Comparison of ENCODE assay signal across 9 mouse cellular contexts in the genomic region with DNA sequence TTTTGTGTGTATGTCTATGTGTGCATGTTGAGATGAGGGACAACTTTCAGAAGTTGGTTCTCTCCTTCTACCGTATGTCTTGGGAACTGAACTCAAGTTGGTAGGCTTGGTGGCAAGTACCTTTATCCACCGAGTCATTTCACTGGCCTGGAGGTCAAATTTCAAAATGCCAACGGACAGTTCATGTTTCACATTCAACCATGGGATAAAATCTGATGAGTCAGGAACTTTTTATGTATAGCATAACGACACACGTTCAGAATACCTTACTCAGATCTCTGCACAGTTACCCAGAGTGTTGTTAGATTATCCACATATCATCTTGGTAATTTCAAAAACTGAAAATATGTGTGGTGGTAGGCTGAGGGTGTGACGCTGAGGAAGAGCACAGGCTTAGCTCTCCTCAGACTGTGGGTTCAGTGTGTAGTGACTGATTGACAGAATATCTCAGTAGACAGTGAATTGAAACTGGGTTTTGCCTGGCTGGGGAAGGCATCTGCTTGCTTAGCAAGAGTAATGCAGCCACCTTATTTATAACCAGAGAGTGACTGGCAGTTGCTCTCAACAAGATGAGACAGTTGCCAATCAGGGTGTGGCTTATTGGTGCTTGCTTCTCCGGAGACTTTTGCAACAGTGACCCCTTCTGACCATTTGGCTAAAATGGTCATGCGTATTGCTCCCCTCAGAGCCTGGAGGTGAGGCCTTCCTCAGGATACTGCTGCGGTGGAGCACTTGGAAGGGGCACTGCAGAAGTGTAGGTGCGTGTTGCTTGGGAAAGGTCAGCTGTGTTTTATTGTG. TPM values are rescaled to one million over a fixed set of nuclear protein-coding genes. Genes with fewer than 3 reads are reported as not detected.
DNase-seq lines count a peak whose midpoint lies in the region; ATAC-seq and TF ChIP-seq lines count a peak whose summit lies in the region.
"Had no signal": no experiment of that assay in that cellular context is flagged by ENCODE, and none has a peak within 500 bp of the region (broad histone marks: within the 10 kb centered on the region; RNA-seq: fewer than 3 reads in every experiment).

No protein-coding gene starts in this region.

- no peak for TF ChIP-seq POLR2A in bone marrow, adult 2 months (IDR thresholded peaks at IDR 0.05; ENCODE audit: borderline replicate concordance, control insufficient read depth, low read depth, low read length)
- no peak for TF ChIP-seq POLR2A in embryonic fibroblast, embryonic 13.5 days (IDR thresholded peaks at IDR 0.05; ENCODE audit: low read depth, low read length)

- no peaks in the 10 kb centered on the region for H3K9me3 ChIP-seq in intestine, embryonic 15.5 days
- H3K9me3 ChIP-seq in liver, embryonic 12.5 days (replicated peaks): no peaks in the 10 kb centered on the region
- H3K9me3 ChIP-seq: lung, embryonic 15.5 days had no signal

- no peak overlapping the region for H3K4me3 ChIP-seq in bone marrow, adult 2 months (replicated peaks; ENCODE audit: control insufficient read depth, low read depth, low read length)
- H3K4me3 ChIP-seq in embryonic fibroblast, embryonic 13.5 days (ENCODE audit: insufficient read depth, low read length): no peak overlapping the region
- no peak overlapping the region for H3K4me3 ChIP-seq in intestine, embryonic 15.5 days (replicated peaks)
- H3K4me3 ChIP-seq in liver, embryonic 12.5 days: no peak overlapping the region
- H3K4me3 ChIP-seq: lung, embryonic 15.5 days had no signal

- peaks cover 7% of the 10 kb centered on the region; the same call in 1 of the 2 replicates for H3K36me3 ChIP-seq in intestine, embryonic 15.5 days
- peaks cover 73% of the 10 kb centered on the region for H3K36me3 ChIP-seq in liver, embryonic 12.5 days

- no peak overlapping the region for H3K9ac ChIP-seq in intestine, embryonic 15.5 days
- H3K9ac ChIP-seq in liver, embryonic 12.5 days: no peak overlapping the region
- H3K9ac ChIP-seq: lung, embryonic 15.5 days had no signal

- peaks cover 2% of the 10 kb centered on the region; the same call in 1 of the 2 replicates for H3K4me1 ChIP-seq in bone marrow, adult 2 months (ENCODE audit: control insufficient read depth, insufficient read depth, low read length)
- H3K4me1 ChIP-seq in embryonic fibroblast, embryonic 13.5 days (ENCODE audit: control insufficient read depth, insufficient read depth, low read length): no peaks in the 10 kb centered on the region; the same call in 1 of the 2 replicates
- H3K4me1 ChIP-seq in intestine, embryonic 15.5 days (replicated peaks): no peaks in the 10 kb centered on the region
- peaks cover 34% of the 10 kb centered on the region for H3K4me1 ChIP-seq in liver, embryonic 12.5 days
- H3K4me1 ChIP-seq: lung, embryonic 15.5 days had no signal

- 43% methylated on average over 10 of the region's 10 CpGs for WGBS in bone marrow, adult 2 months
- 63% methylated on average over 10 of the region's 10 CpGs for WGBS in intestine, embryonic 15.5 days
- 60% methylated on average over 10 of the region's 10 CpGs for WGBS in liver, embryonic 12.5 days (ENCODE audit: insufficient replicate concordance)

- no peak for ATAC-seq in CD4-positive, CD25-positive, alpha-beta regulatory T cell, adult 4 months
- ATAC-seq in intestine, embryonic 15.5 days: peak; percentile 48; the same call in 1 of the 2 replicates
- ATAC-seq in liver, embryonic 12.5 days: peak; percentile 74; the same call in 1 of the 2 replicates

- no peak overlapping the region; the same call in 1 of the 2 replicates for H3K27ac ChIP-seq in bone marrow, adult 2 months (ENCODE audit: control insufficient read depth, insufficient read depth, low read depth, low read length, poor library complexity)
- H3K27ac ChIP-seq in embryonic fibroblast, embryonic 13.5 days (ENCODE audit: insufficient read depth, low read length): no peak overlapping the region
- no peak overlapping the region for H3K27ac ChIP-seq in intestine, embryonic 15.5 days
- peak overlapping the region; percentile 66 for H3K27ac ChIP-seq in liver, embryonic 12.5 days
- H3K27ac ChIP-seq: lung, embryonic 15.5 days had no signal

- peak; percentile 61 for TF ChIP-seq CTCF in bone marrow, adult 2 months (IDR thresholded peaks at IDR 0.05; ENCODE audit: control insufficient read depth, insufficient read depth, low read length)
- TF ChIP-seq CTCF in embryonic fibroblast, embryonic 13.5 days (IDR thresholded peaks at IDR 0.05; ENCODE audit: borderline replicate concordance, insufficient read depth, low read length): peak; percentile 25; the same call in 1 of the 2 replicates

- DNase-seq in CD4-positive, CD25-positive, alpha-beta regulatory T cell, adult 2 months (ENCODE audit: low read depth, low spot score): peak; percentile 53
- peak; percentile 90 for DNase-seq in 416B (ENCODE audit: low read depth)
- DNase-seq in retina, embryonic 14.5 days (ENCODE audit: low spot score): peak; percentile 71

- no peak overlapping the region for H3K4me2 ChIP-seq in intestine, embryonic 15.5 days (replicated peaks)
- H3K4me2 ChIP-seq in liver, embryonic 12.5 days: no peak overlapping the region
- H3K4me2 ChIP-seq: lung, embryonic 15.5 days had no signal

- no peaks in the 10 kb centered on the region for H3K27me3 ChIP-seq in intestine, embryonic 15.5 days (replicated peaks)
- no peaks in the 10 kb centered on the region for H3K27me3 ChIP-seq in liver, embryonic 12.5 days (replicated peaks)
- H3K27me3 ChIP-seq: lung, embryonic 15.5 days had no signal

RNA-seq across cellular contexts. Expression of a gene that starts 27.1 kb away (rescaled TPM):
- polyA plus RNA-seq in CD4-positive, CD25-positive, alpha-beta regulatory T cell, adult 4 months (2017; shearing (Covaris generic)): 10 to 100 TPM; 10.7 to 17.3 TPM
- 40.6 and 49.6 TPM in 2 replicates for polyA plus RNA-seq in bone marrow, adult 2 months (2011; ENCODE audit: insufficient read depth, insufficient read length, low replicate concordance, missing spikeins)
- polyA plus RNA-seq in embryonic fibroblast, embryonic 13.5 days (2011; ENCODE audit: insufficient read length, low read depth, missing spikeins): 43.6 and 45.2 TPM in 2 replicates
- 63.5 and 65.5 TPM in 2 replicates for polyA plus RNA-seq in intestine, embryonic 15.5 days (2015; fragmentation: Nextera tagmentation; extraction: Ambion mirVana)
- polyA plus RNA-seq in liver, embryonic 12.5 days (2016; fragmentation: Nextera tagmentation; extraction: Ambion mirVana): 37.6 TPM in 2 replicates

RNA-seq across cellular contexts. Expression of a gene that starts 29.9 kb away (rescaled TPM):
- not detected for polyA plus RNA-seq in CD4-positive, CD25-positive, alpha-beta regulatory T cell, adult 4 months (2017; shearing (Covaris generic))
- polyA plus RNA-seq in bone marrow, adult 2 months (2011; ENCODE audit: insufficient read depth, insufficient read length, low replicate concordance, missing spikeins): not detected in 2 replicates
- 0.19 TPM in 1 of 2 replicates, not detected in the other for polyA plus RNA-seq in embryonic fibroblast, embryonic 13.5 days (2011; ENCODE audit: insufficient read length, low read depth, missing spikeins)
- 97.1 and 104 TPM in 2 replicates for polyA plus RNA-seq in intestine, embryonic 15.5 days (2015; fragmentation: Nextera tagmentation; extraction: Ambion mirVana)
- polyA plus RNA-seq in liver, embryonic 12.5 days (2016; fragmentation: Nextera tagmentation; extraction: Ambion mirVana): 0.57 and 0.66 TPM in 2 replicates

RNA-seq across cellular contexts. Expression of a gene that starts 38.3 kb away (rescaled TPM):
- polyA plus RNA-seq in CD4-positive, CD25-positive, alpha-beta regulatory T cell, adult 4 months (2017; shearing (Covaris generic)): not detected
- not detected in 2 replicates for polyA plus RNA-seq in bone marrow, adult 2 months (2011; ENCODE audit: insufficient read depth, insufficient read length, low replicate concordance, missing spikeins)
- not detected in 2 replicates for polyA plus RNA-seq in embryonic fibroblast, embryonic 13.5 days (2011; ENCODE audit: insufficient read length, low read depth, missing spikeins)
- polyA plus RNA-seq in intestine, embryonic 15.5 days (2015; fragmentation: Nextera tagmentation; extraction: Ambion mirVana): 1.1 and 1.2 TPM in 2 replicates
- polyA plus RNA-seq in liver, embryonic 12.5 days (2016; fragmentation: Nextera tagmentation; extraction: Ambion mirVana): not detected in 2 replicates
- polyA plus RNA-seq: lung, embryonic 15.5 days had no signal

RNA-seq across cellular contexts. Expression of a gene that starts 38.3 kb away (rescaled TPM):
- polyA plus RNA-seq in CD4-positive, CD25-positive, alpha-beta regulatory T cell, adult 4 months (2017; shearing (Covaris generic)): 1 to 10 TPM; 4.3 to 7.4 TPM
- polyA plus RNA-seq in bone marrow, adult 2 months (2011; ENCODE audit: insufficient read depth, insufficient read length, low replicate concordance, missing spikeins): 5.4 and 13.9 TPM in 2 replicates
- polyA plus RNA-seq in embryonic fibroblast, embryonic 13.5 days (2011; ENCODE audit: insufficient read length, low read depth, missing spikeins): 16.1 and 21.1 TPM in 2 replicates
- polyA plus RNA-seq in intestine, embryonic 15.5 days (2015; fragmentation: Nextera tagmentation; extraction: Ambion mirVana): 36.7 and 38.6 TPM in 2 replicates
- polyA plus RNA-seq in liver, embryonic 12.5 days (2016; fragmentation: Nextera tagmentation; extraction: Ambion mirVana): 8.1 and 8.6 TPM in 2 replicates

RNA-seq across cellular contexts. Expression of a gene that starts 57.5 kb away (rescaled TPM):
- polyA plus RNA-seq in CD4-positive, CD25-positive, alpha-beta regulatory T cell, adult 4 months (2017; shearing (Covaris generic)): not detected
- polyA plus RNA-seq in bone marrow, adult 2 months (2011; ENCODE audit: insufficient read depth, insufficient read length, low replicate concordance, missing spikeins): 3.2 TPM in 1 of 2 replicates, not detected in the other
- not detected in 2 replicates for polyA plus RNA-seq in embryonic fibroblast, embryonic 13.5 days (2011; ENCODE audit: insufficient read length, low read depth, missing spikeins)
- polyA plus RNA-seq in intestine, embryonic 15.5 days (2015; fragmentation: Nextera tagmentation; extraction: Ambion mirVana): not detected in 2 replicates
- not detected in 2 replicates for polyA plus RNA-seq in liver, embryonic 12.5 days (2016; fragmentation: Nextera tagmentation; extraction: Ambion mirVana)
- polyA plus RNA-seq: lung, embryonic 15.5 days had no signal

Comparison
In these comparisons a context has a peak if more than half of its experiments do, and no peak if none do; other contexts are left out.
1. RNA of a gene that starts 29.9 kb away (polyA plus RNA-seq): 97.1 to 104 TPM in intestine, embryonic 15.5 days; not detected in bone marrow, adult 2 months, 0.57 to 0.66 TPM in liver, embryonic 12.5 days, 0.19 TPM in embryonic fibroblast, embryonic 13.5 days and not detected in CD4-positive, CD25-positive, alpha-beta regulatory T cell, adult 4 months; every median in the first group is over 10 times any median in the second.
2. Peak in every context shown above with its lines, with median percentiles within 50 percentile points of each other: DNase-seq.